In the genomic region with DNA sequence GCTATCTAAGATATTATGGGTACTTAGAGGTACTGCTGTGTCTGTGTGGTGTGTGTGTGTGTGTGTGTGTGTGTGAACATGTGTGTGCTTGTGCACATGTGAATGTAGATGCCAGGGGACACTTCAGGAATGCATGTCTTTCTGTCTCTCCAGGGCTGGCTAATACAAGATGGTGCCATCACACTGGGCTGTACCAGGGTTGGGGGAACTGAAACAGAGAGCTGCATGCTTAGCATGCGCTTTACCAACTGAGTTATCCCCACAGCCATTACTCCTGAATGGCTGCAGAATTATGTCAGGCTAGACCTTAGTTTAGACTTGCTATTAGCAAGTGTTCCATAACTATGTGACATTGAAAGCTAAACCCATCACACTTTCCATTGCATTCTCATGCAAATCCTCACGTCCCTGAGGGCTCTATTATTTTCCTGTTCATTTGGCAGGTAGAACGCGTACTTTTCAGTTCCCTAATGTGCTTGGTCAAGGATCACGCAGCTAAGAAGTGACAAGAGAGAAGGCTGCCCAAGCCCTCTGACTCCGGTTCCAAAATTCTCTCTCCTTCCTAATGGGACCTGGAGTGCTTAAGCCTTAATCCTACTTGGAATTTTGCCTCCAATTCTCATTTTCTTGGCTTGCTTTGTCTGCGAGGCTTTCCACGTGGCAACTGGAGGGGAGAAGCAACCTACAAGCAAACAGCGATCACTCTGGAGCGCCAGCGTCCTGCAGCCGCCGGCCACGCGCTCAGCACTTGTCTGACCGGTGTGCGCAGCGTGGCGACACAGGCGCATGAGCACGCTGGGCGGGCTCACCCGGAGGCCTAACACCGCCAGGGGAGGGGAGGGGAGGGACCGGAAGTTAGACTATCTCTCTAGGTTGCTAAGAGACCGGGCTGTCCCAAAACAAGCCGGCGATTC, we compare ENCODE assay signal across 8 mouse cellular contexts. TPM values are rescaled to one million over a fixed set of nuclear protein-coding genes. Genes with fewer than 3 reads are reported as not detected.
DNase-seq lines count a peak whose midpoint lies in the region; ATAC-seq and TF ChIP-seq lines count a peak whose summit lies in the region.

A gene (plus strand): TSS at position 776 of the 914 bp plus-strand sequence.

- peak within 1 kb of the TSS; percentile 62 for H3K9ac ChIP-seq in CH12.LX (ENCODE audit: insufficient read depth, low read depth)
- peak within 1 kb of the TSS; percentile 62 for H3K9ac ChIP-seq in forebrain, embryonic 15.5 days (replicated peaks)

- peak within 1 kb of the TSS; percentile 85 for H3K4me2 ChIP-seq in CH12.LX (ENCODE audit: insufficient read depth, low read depth, poor library complexity, severe bottlenecking)
- H3K4me2 ChIP-seq in forebrain, embryonic 15.5 days (replicated peaks) = peak within 1 kb of the TSS; percentile 71

- ATAC-seq in forebrain, embryonic 15.5 days (replicated peaks) = peak; percentile 97
- peak; percentile 85 for ATAC-seq in neutrophil, adult 5-6 weeks (ENCODE audit: extremely low read depth, insufficient number of reproducible peaks, low FRiP score, poor library complexity, severe bottlenecking)

- peak; percentile 98 for DNase-seq in CH12.LX (ENCODE audit: extremely low read depth)
- DNase-seq in brain, embryonic 18.5 days (ENCODE audit: low read depth, low spot score) = peak; percentile 64
- DNase-seq in heart, postnatal 25 days (ENCODE audit: low spot score) = peak; percentile 78
- peak; percentile 61 to 81 for DNase-seq in layer of hippocampus, adult 18-20 months (ENCODE audit: low spot score in 2 of 2)
- peak; percentile 79 for DNase-seq in lung, adult 2 months
- peak; percentile 64 to 67 for DNase-seq in thymus, adult 18-20 months

- H3K9me3 ChIP-seq in CH12.LX (replicated peaks; ENCODE audit: low read length) = no peaks in the 10 kb centered on the region
- H3K9me3 ChIP-seq in forebrain, embryonic 15.5 days = no peaks in the 10 kb centered on the region

- peak within 1 kb of the TSS; percentile 51 to 66 (median 58) for H3K4me3 ChIP-seq in CH12.LX (replicated peaks in 1 of 3; ENCODE audit: low read depth in 2 of 3, low read length in 2 of 3, poor library complexity in 1 of 3)
- peak within 1 kb of the TSS; percentile 47 for H3K4me3 ChIP-seq in forebrain, embryonic 15.5 days
- H3K4me3 ChIP-seq in lung, adult 2 months (replicated peaks; ENCODE audit: extremely low read depth, low read depth, low read length) = peak within 1 kb of the TSS; percentile 56

- intact Hi-C loops in heart, postnatal 25 days (cut with DNase I) = loop anchor here (5.0 kb wide), 1 partner anchor 188 kb away; a partner anchor contains a TSS

- no peaks in the 10 kb centered on the region for H3K79me2 ChIP-seq in CH12.LX (replicated peaks; ENCODE audit: control insufficient read depth, extremely low read depth, insufficient read depth, poor library complexity, severe bottlenecking)

- peak; percentile 98 for TF ChIP-seq POLR2A in CH12.LX (IDR thresholded peaks at IDR 0.05; ENCODE audit: low read depth, low read length)
- TF ChIP-seq POLR2A in lung, adult 2 months (IDR thresholded peaks at IDR 0.05; ENCODE audit: borderline replicate concordance, extremely low read depth, low read depth, low read length) = peak; percentile 69; the same call in 1 of the 2 replicates

- peak; percentile 99 for TF ChIP-seq EP300 in CH12.LX (IDR thresholded peaks at IDR 0.05; ENCODE audit: low read length)

- H3K36me3 ChIP-seq in CH12.LX (replicated peaks in 1 of 2; ENCODE audit: control insufficient read depth in 1 of 2, insufficient read depth in 1 of 2, low read length in 1 of 2) = no peaks in the 10 kb centered on the region
- no peaks in the 10 kb centered on the region for H3K36me3 ChIP-seq in forebrain, embryonic 15.5 days

- in situ Hi-C loops in CH12.LX (cut with MboI; ENCODE audit: low pct_ligation_motif_present, low pct_unique_long_range_greater_than_20kb, low sequenced_read_pairs) = no loop called here

- dilution Hi-C loops in CH12.LX (cut with MboI; ENCODE audit: extremely low pct_ligation_motif_present, extremely low pct_unique_long_range_greater_than_20kb, low sequenced_read_pairs) = no loop called here

- H3K27ac ChIP-seq in CH12.LX (ENCODE audit: insufficient read depth, low read depth) = peak within 1 kb of the TSS; percentile 96
- peak within 1 kb of the TSS; percentile 70 for H3K27ac ChIP-seq in forebrain, embryonic 15.5 days (replicated peaks)

- peaks cover 21 to 39% of the 10 kb centered on the region in 2 experiments for H3K4me1 ChIP-seq in CH12.LX (ENCODE audit: control insufficient read depth in 1 of 2, insufficient read depth in 2 of 2)
- H3K4me1 ChIP-seq in forebrain, embryonic 15.5 days = peaks cover 12% of the 10 kb centered on the region
- H3K4me1 ChIP-seq in lung, adult 2 months (ENCODE audit: control insufficient read depth, insufficient read depth, low read length) = peaks cover 7% of the 10 kb centered on the region; the same call in 1 of the 2 replicates

- H3K27me3 ChIP-seq in CH12.LX (replicated peaks) = peaks cover 6% of the 10 kb centered on the region
- H3K27me3 ChIP-seq in forebrain, embryonic 15.5 days = no peaks in the 10 kb centered on the region

- WGBS in forebrain, embryonic 15.5 days = 2% methylated on average over 28 of the region's 28 CpGs
- WGBS in lung, adult 2 months = 5% methylated on average over 28 of the region's 28 CpGs

- TF ChIP-seq CTCF in CH12.LX (conservative IDR thresholded peaks at IDR 0.05 in 1 of 2, IDR thresholded peaks at IDR 0.05 in 1 of 2; ENCODE audit: low read depth in 2 of 2, low read length in 2 of 2) = 0 out of 4 replicates have a peak, but pooled peaks of 1 of the 2 experiments have one; percentile 7
- no peak for TF ChIP-seq CTCF in lung, adult 2 months (IDR thresholded peaks at IDR 0.05; ENCODE audit: insufficient read depth, low read length)

- no peak; the same call in 1 of the 2 replicates for TF ChIP-seq RAD21 in CH12.LX (IDR thresholded peaks at IDR 0.05; ENCODE audit: low read depth, low read length)

TF ChIP-seq in CH12.LX, 34 proteins besides CTCF, POLR2A, EP300 and RAD21 (continues in another document):
- TF ChIP-seq ZKSCAN1 (IDR thresholded peaks at IDR 0.05; ENCODE audit: borderline replicate concordance, low read depth, low read length) (no peak), CHD1 (IDR thresholded peaks at IDR 0.05; ENCODE audit: low read depth, low read length) (peak; percentile 20; the same call in 1 of the 2 replicates), NRF1 (IDR thresholded peaks at IDR 0.05; ENCODE audit: low read depth, low read length) (peak; percentile 89), SMC3 (IDR thresholded peaks at IDR 0.05; ENCODE audit: low read depth, low read length) (no peak), MAFK (IDR thresholded peaks at IDR 0.05; ENCODE audit: insufficient replicate concordance, low read length) (peak; percentile 90), MAX (IDR thresholded peaks at IDR 0.05; ENCODE audit: low read length) (peak; percentile 92), ETS1 (conservative IDR thresholded peaks at IDR 0.05; ENCODE audit: low read depth, low read length) (peak; percentile 98), MXI1 (IDR thresholded peaks at IDR 0.05; ENCODE audit: low read depth, low read length) (peak; percentile 99), UBTF (IDR thresholded peaks at IDR 0.05; ENCODE audit: low read depth, low read length) (no peak), MYC (IDR thresholded peaks at IDR 0.05; ENCODE audit: low read depth, low read length) (peak; percentile 86), ZMIZ1 (IDR thresholded peaks at IDR 0.05; ENCODE audit: low read depth, low read length) (peak; percentile 97), BHLHE40 (IDR thresholded peaks at IDR 0.05; ENCODE audit: low read depth, low read length) (peak; percentile 95), GABPA (IDR thresholded peaks at IDR 0.05; ENCODE audit: insufficient replicate concordance, low read depth, low read length) (no peak), MAZ (IDR thresholded peaks at IDR 0.05; ENCODE audit: low read depth, low read length) (peak; percentile 83; the same call in 1 of the 2 replicates), JUND (conservative IDR thresholded peaks at IDR 0.05; ENCODE audit: low read depth, low read length) (peak; percentile 97), CHD2 (IDR thresholded peaks at IDR 0.05; ENCODE audit: low read length) (peak; percentile 33; the same call in 1 of the 2 replicates), TCF12 (IDR thresholded peaks at IDR 0.05; ENCODE audit: low read depth, low read length) (peak; percentile 79), NELFE (IDR thresholded peaks at IDR 0.05; ENCODE audit: low read depth, low read length) (peak; percentile 99), POLR2AphosphoS2 (IDR thresholded peaks at IDR 0.05; ENCODE audit: low read depth, low read length) (peak; percentile 95; the same call in 1 of the 2 replicates), ELF1 (IDR thresholded peaks at IDR 0.05; ENCODE audit: low read depth, low read length) (peak; percentile 86), ZNF384 (IDR thresholded peaks at IDR 0.05; ENCODE audit: low read depth, low read length) (no peak; the same call in 1 of the 2 replicates), E2F4 (IDR thresholded peaks at IDR 0.05; ENCODE audit: insufficient replicate concordance, low read depth, low read length) (peak; percentile 57; the same call in 1 of the 2 replicates), IRF4 (IDR thresholded peaks at IDR 0.05; ENCODE audit: low read depth, low read length) (peak; percentile 90), SIN3A (IDR thresholded peaks at IDR 0.05; ENCODE audit: low read length) (peak; percentile 96), MEF2A (IDR thresholded peaks at IDR 0.05; ENCODE audit: borderline replicate concordance, low read depth, low read length) (peak; percentile 92), TBP (conservative IDR thresholded peaks at IDR 0.05; ENCODE audit: low read depth, low read length) (peak; percentile 40), KAT2A (IDR thresholded peaks at IDR 0.05; ENCODE audit: insufficient replicate concordance, low read length) (peak; percentile 49; the same call in 1 of the 2 replicates), ZC3H11A (IDR thresholded peaks at IDR 0.05; ENCODE audit: low read depth, low read length) (no peak), RCOR1 (conservative IDR thresholded peaks at IDR 0.05; ENCODE audit: low read depth, low read length) (peak; percentile 93), HCFC1 (IDR thresholded peaks at IDR 0.05; ENCODE audit: low read depth, low read length) (peak; percentile 12; the same call in 1 of the 2 replicates)

RNA-seq across cellular contexts. Expression of the gene that starts here (rescaled TPM):
- total RNA-seq in CH12.LX (2012; rRNA removed) (1.3 and 1.8 TPM in 2 replicates), CH12.LX (2014; rRNA removed) (0.51 and 0.70 TPM in 2 replicates)
- polyA plus RNA-seq in CH12.LX (2012; ENCODE audit: insufficient read length, low read depth) = 6.4 and 12.8 TPM in 2 replicates
- polyA plus RNA-seq in forebrain, embryonic 15.5 days (2015; fragmentation: Nextera tagmentation; extraction: Ambion mirVana) = 1.1 and 2.1 TPM in 2 replicates
- under 1 TPM; 0.20 to 0.31 TPM for total RNA-seq in heart, postnatal 25 days (2021)
- total RNA-seq in layer of hippocampus, adult 18-20 months (2021) = 1 to 10 TPM in 1 of 2 experiments, under 1 TPM in 1; 0.96 to 1.1 TPM
- polyA plus RNA-seq in lung, adult 2 months (2012; rRNA removed) = 1.8 and 3.4 TPM in 2 replicates
- total RNA-seq in neutrophil, adult 5-6 weeks (2017) = 1.0 and 1.1 TPM in 2 replicates

Comparison
In these comparisons a context has a peak if more than half of its experiments do, and no peak if none do; other contexts are left out.
1. Peak in every context shown above with its lines: DNase-seq, ATAC-seq, H3K4me3 ChIP-seq and H3K27ac ChIP-seq.
2. Peak in DNase-seq in heart, postnatal 25 days; RNA of the gene not detected or under 1 TPM.